In the genomic region with DNA sequence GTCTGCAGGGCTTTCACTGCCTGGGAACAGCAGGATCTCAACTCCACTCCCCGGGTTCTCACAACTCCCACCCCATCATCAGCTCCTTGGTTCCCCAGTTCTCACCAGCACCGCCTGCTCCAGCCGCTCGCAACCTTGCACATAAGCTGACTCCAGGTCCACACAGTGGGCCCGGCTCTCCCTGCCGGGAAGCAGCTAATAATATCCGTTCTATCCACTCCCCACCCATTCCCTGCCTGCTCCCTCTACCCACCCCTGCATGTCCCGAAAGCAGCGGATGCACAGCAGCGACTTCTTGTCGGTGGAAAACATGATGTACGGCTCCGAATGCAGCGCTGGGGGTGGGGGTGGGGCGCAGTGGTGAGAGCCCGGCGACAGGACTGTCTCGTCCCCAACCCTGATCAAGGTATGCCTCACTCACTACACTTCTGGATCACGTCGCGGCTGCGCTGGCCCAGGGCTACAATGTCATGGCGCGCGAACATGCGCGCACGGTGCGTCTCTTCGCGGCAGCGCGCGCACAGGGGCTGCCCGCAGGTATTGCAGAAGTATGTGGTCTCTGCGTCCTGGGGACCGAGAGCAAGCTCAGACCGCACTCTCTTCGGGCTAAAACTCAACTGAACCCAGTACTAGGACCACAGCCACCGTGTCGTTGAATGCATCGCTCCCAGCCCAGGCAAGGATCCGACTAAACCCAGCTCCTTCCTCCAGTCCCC, we compare ENCODE assay signal across 9 mouse cellular contexts. TPM values are rescaled to one million over a fixed set of nuclear protein-coding genes. Genes with fewer than 3 reads are reported as not detected.
DNase-seq lines count a peak whose midpoint lies in the region; ATAC-seq and TF ChIP-seq lines count a peak whose summit lies in the region.
"Had no signal": no experiment of that assay in that cellular context is flagged by ENCODE, and none has a peak within 500 bp of the region (broad histone marks: within the 10 kb centered on the region; RNA-seq: fewer than 3 reads in every experiment).

No protein-coding gene starts in this region.

- peaks cover 26% of the 10 kb centered on the region; the same call in 1 of the 2 replicates for H3K4me1 ChIP-seq in heart, postnatal 0 days (ENCODE audit: control insufficient read depth, insufficient read depth)
- peaks cover 21% of the 10 kb centered on the region; the same call in 1 of the 2 replicates for H3K4me1 ChIP-seq in hindbrain, embryonic 14.5 days (replicated peaks; ENCODE audit: control insufficient read depth, insufficient read depth, low read length)
- peaks cover 6% of the 10 kb centered on the region; the same call in 1 of the 2 replicates for H3K4me1 ChIP-seq in midbrain, embryonic 14.5 days (ENCODE audit: control insufficient read depth, insufficient read depth, low read length)

- WGBS in heart, postnatal 0 days: 2% methylated on average over 43 of the region's 43 CpGs
- under 1% methylated on average over 43 of the region's 43 CpGs for WGBS in hindbrain, embryonic 14.5 days
- under 1% methylated on average over 43 of the region's 43 CpGs for WGBS in midbrain, embryonic 14.5 days

- no peak for TF ChIP-seq CTCF in heart, postnatal 0 days (IDR thresholded peaks at IDR 0.05; ENCODE audit: low read depth)

- no peaks in the 10 kb centered on the region for H3K9me3 ChIP-seq in heart, postnatal 0 days (replicated peaks; ENCODE audit: control insufficient read depth, low read length)
- H3K9me3 ChIP-seq in hindbrain, embryonic 14.5 days (ENCODE audit: control insufficient read depth, low read length): no peaks in the 10 kb centered on the region
- H3K9me3 ChIP-seq in midbrain, embryonic 14.5 days (ENCODE audit: control insufficient read depth, low read length): no peaks in the 10 kb centered on the region

- H3K27me3 ChIP-seq in heart, postnatal 0 days (ENCODE audit: control insufficient read depth, insufficient read depth, low read length): peaks cover 25% of the 10 kb centered on the region
- H3K27me3 ChIP-seq in hindbrain, embryonic 14.5 days (ENCODE audit: control insufficient read depth, insufficient read depth, low read length): peaks cover 78% of the 10 kb centered on the region
- H3K27me3 ChIP-seq in midbrain, embryonic 14.5 days (ENCODE audit: control insufficient read depth, insufficient read depth, low read length): peaks cover 82% of the 10 kb centered on the region

- H3K4me2 ChIP-seq in heart, postnatal 0 days (ENCODE audit: low read depth, low read length): peak overlapping the region; percentile 76
- peak overlapping the region; percentile 52 for H3K4me2 ChIP-seq in hindbrain, embryonic 14.5 days (replicated peaks)
- H3K4me2 ChIP-seq in midbrain, embryonic 14.5 days (ENCODE audit: low read length): peak overlapping the region; percentile 54

- peak; percentile 43 for DNase-seq in heart, postnatal 0 days (ENCODE audit: low spot score)
- no peak for DNase-seq in heart, adult 9 months (ENCODE audit: low spot score in 2 of 2)
- DNase-seq in brain, adult 2 months (ENCODE audit: low read depth, low spot score): peak; percentile 57
- no peak for DNase-seq in hindbrain, embryonic 14.5 days (ENCODE audit: low spot score)
- DNase-seq in midbrain, embryonic 14.5 days: peak; percentile 59
- DNase-seq in thymus, adult 18-20 months: no peak
- no peak for DNase-seq in urinary bladder, postnatal 10 days (ENCODE audit: low spot score)
- no peak for DNase-seq in urinary bladder, postnatal 36 days (ENCODE audit: low spot score in 2 of 2)

- peaks cover 14% of the 10 kb centered on the region for H3K36me3 ChIP-seq in heart, postnatal 0 days (replicated peaks; ENCODE audit: control insufficient read depth, insufficient read depth, low read length)
- H3K36me3 ChIP-seq in hindbrain, embryonic 14.5 days (replicated peaks; ENCODE audit: control insufficient read depth, insufficient read depth): no peaks in the 10 kb centered on the region
- H3K36me3 ChIP-seq in midbrain, embryonic 14.5 days (ENCODE audit: control insufficient read depth, insufficient read depth, low read length): no peaks in the 10 kb centered on the region

- no peak for TF ChIP-seq EP300 in heart, postnatal 0 days (IDR thresholded peaks at IDR 0.05; ENCODE audit: low read depth)

- H3K9ac ChIP-seq in heart, postnatal 0 days (replicated peaks; ENCODE audit: low read depth, low read length): peak overlapping the region; percentile 30; the same call in 1 of the 2 replicates
- peak overlapping the region; percentile 34; the same call in 1 of the 2 replicates for H3K9ac ChIP-seq in hindbrain, embryonic 14.5 days
- H3K9ac ChIP-seq in midbrain, embryonic 14.5 days (replicated peaks; ENCODE audit: low read length): no peak overlapping the region
- H3K9ac ChIP-seq: liver, embryonic 14.5 days had no signal

- peak overlapping the region; percentile 99; the same call in 1 of the 2 replicates for H3K27ac ChIP-seq in heart, postnatal 0 days (ENCODE audit: low read depth)
- H3K27ac ChIP-seq in hindbrain, embryonic 14.5 days: no peak overlapping the region
- H3K27ac ChIP-seq in midbrain, embryonic 14.5 days (replicated peaks; ENCODE audit: low read depth, low read length): no peak overlapping the region
- H3K27ac ChIP-seq: liver, embryonic 14.5 days had no signal

- no peak for ATAC-seq in heart, postnatal 0 days (ENCODE audit: insufficient read depth, low read depth)
- no peak for ATAC-seq in hindbrain, embryonic 14.5 days (ENCODE audit: low FRiP score)
- no peak for ATAC-seq in midbrain, embryonic 14.5 days (ENCODE audit: low FRiP score, low TSS enrichment)

- peak overlapping the region; percentile 53 for H3K4me3 ChIP-seq in heart, postnatal 0 days (ENCODE audit: low read depth, low read length)
- peak overlapping the region; percentile 32 for H3K4me3 ChIP-seq in hindbrain, embryonic 14.5 days (replicated peaks; ENCODE audit: low read length)
- H3K4me3 ChIP-seq in midbrain, embryonic 14.5 days (replicated peaks; ENCODE audit: low read depth, low read length): peak overlapping the region; percentile 31

RNA-seq across cellular contexts. Expression of a gene that starts 3.1 kb away (rescaled TPM):
- 171 and 226 TPM in 2 replicates for total RNA-seq in heart, postnatal 0 days (2014; rRNA removed; ENCODE audit: low replicate concordance)
- polyA plus RNA-seq in heart, postnatal 0 days (2015; fragmentation: Nextera tagmentation; extraction: Ambion mirVana): 109 and 115 TPM in 2 replicates
- 5.6 and 6.9 TPM in 2 replicates for polyA plus RNA-seq in hindbrain, embryonic 14.5 days (2014; fragmentation: Nextera tagmentation; extraction: Ambion mirVana)
- polyA plus RNA-seq in midbrain, embryonic 14.5 days (2014; fragmentation: Nextera tagmentation; extraction: Ambion mirVana): 4.2 and 6.9 TPM in 2 replicates

RNA-seq across cellular contexts. Expression of a gene that starts 9.9 kb away (rescaled TPM):
- 118 and 122 TPM in 2 replicates for total RNA-seq in heart, postnatal 0 days (2014; rRNA removed; ENCODE audit: low replicate concordance)
- 224 and 235 TPM in 2 replicates for polyA plus RNA-seq in heart, postnatal 0 days (2015; fragmentation: Nextera tagmentation; extraction: Ambion mirVana)
- 154 and 178 TPM in 2 replicates for polyA plus RNA-seq in hindbrain, embryonic 14.5 days (2014; fragmentation: Nextera tagmentation; extraction: Ambion mirVana)
- 165 and 174 TPM in 2 replicates for polyA plus RNA-seq in midbrain, embryonic 14.5 days (2014; fragmentation: Nextera tagmentation; extraction: Ambion mirVana)

RNA-seq across cellular contexts. Expression of a gene that starts 18.6 kb away (rescaled TPM):
- 26.1 and 38.0 TPM in 2 replicates for total RNA-seq in heart, postnatal 0 days (2014; rRNA removed; ENCODE audit: low replicate concordance)
- polyA plus RNA-seq in heart, postnatal 0 days (2015; fragmentation: Nextera tagmentation; extraction: Ambion mirVana): 12.7 and 15.0 TPM in 2 replicates
- 20.6 and 22.8 TPM in 2 replicates for polyA plus RNA-seq in hindbrain, embryonic 14.5 days (2014; fragmentation: Nextera tagmentation; extraction: Ambion mirVana)
- polyA plus RNA-seq in midbrain, embryonic 14.5 days (2014; fragmentation: Nextera tagmentation; extraction: Ambion mirVana): 14.9 and 23.7 TPM in 2 replicates

RNA-seq across cellular contexts. Expression of a gene that starts 22.8 kb away (rescaled TPM):
- 0.11 TPM in 1 of 2 replicates, not detected in the other for total RNA-seq in heart, postnatal 0 days (2014; rRNA removed; ENCODE audit: low replicate concordance)
- 0.01 and 0.03 TPM in 2 replicates for polyA plus RNA-seq in heart, postnatal 0 days (2015; fragmentation: Nextera tagmentation; extraction: Ambion mirVana)
- polyA plus RNA-seq in hindbrain, embryonic 14.5 days (2014; fragmentation: Nextera tagmentation; extraction: Ambion mirVana): 41.9 and 46.7 TPM in 2 replicates
- 38.4 and 53.5 TPM in 2 replicates for polyA plus RNA-seq in midbrain, embryonic 14.5 days (2014; fragmentation: Nextera tagmentation; extraction: Ambion mirVana)

RNA-seq across cellular contexts. Expression of a gene that starts 24.2 kb away (rescaled TPM):
- not detected in 2 replicates for total RNA-seq in heart, postnatal 0 days (2014; rRNA removed; ENCODE audit: low replicate concordance)
- polyA plus RNA-seq in heart, postnatal 0 days (2015; fragmentation: Nextera tagmentation; extraction: Ambion mirVana): not detected in 2 replicates
- 0.24 and 1.2 TPM in 2 replicates for polyA plus RNA-seq in hindbrain, embryonic 14.5 days (2014; fragmentation: Nextera tagmentation; extraction: Ambion mirVana)
- 0.39 and 1.2 TPM in 2 replicates for polyA plus RNA-seq in midbrain, embryonic 14.5 days (2014; fragmentation: Nextera tagmentation; extraction: Ambion mirVana)
- polyA plus RNA-seq: liver, embryonic 14.5 days had no signal

Comparison
In these comparisons a context has a peak if more than half of its experiments do, and no peak if none do; other contexts are left out.
1. DNase-seq: peak in heart, postnatal 0 days (single experiment), brain, adult 2 months (single experiment) and midbrain, embryonic 14.5 days (single experiment); none in heart, adult 9 months (0 of 2), hindbrain, embryonic 14.5 days (single experiment), thymus, adult 18-20 months (0 of 2), urinary bladder, postnatal 10 days (single experiment) and urinary bladder, postnatal 36 days (0 of 2).
2. RNA of a gene that starts 3.1 kb away (polyA plus RNA-seq): 109 to 115 TPM in heart, postnatal 0 days; 5.6 to 6.9 TPM in hindbrain, embryonic 14.5 days and 4.2 to 6.9 TPM in midbrain, embryonic 14.5 days; every median in the first group is over 10 times any median in the second.
3. Peak in every context shown above with its lines, with median percentiles within 50 percentile points of each other: H3K4me2 ChIP-seq and H3K4me3 ChIP-seq.